Mouse (Mus musculus) splenic B cell, adult 2 months (primary cell): ENCODE measurements around the gene Ryr1.
"Not testable (repeated sequence)": the region's sequence is repeated elsewhere in the genome, so short reads cannot be mapped to it uniquely, and the experiment has no call there.

Source experiments
- DNase-seq: peaks from one replicate; pipeline ENCODE4 v3.0.0-alpha.2; 2011; ENCODE audit warnings: low read depth, low spot score
- H3K27me3 ChIP-seq: 2 replicates; pipeline ENCODE4 v1.6.1; 2012; ENCODE audit warnings: mild to moderate bottlenecking, low read length, moderate library complexity, mixed read lengths; ENCODE audit not compliant: control insufficient read depth, poor library complexity, insufficient read depth, severe bottlenecking
- H3K36me3 ChIP-seq: 2 replicates; pipeline ENCODE4 v1.6.1; 2012; ENCODE audit warnings: mild to moderate bottlenecking, low read length, moderate library complexity, mixed read lengths; ENCODE audit not compliant: control insufficient read depth, poor library complexity, insufficient read depth, severe bottlenecking

Ryr1 gene

GRCm38 (mm10) chr7:29155838-29156782 is 31.1 kb upstream of the Ryr1 start, which contains the start of gene Fam98c:
Gene Fam98c, minus strand, starts transcription at chr7:29156234.
- H3K36me3 ChIP-seq, result no peaks in the 10 kb centered on the region
- peak; percentile 76 for DNase-seq
- no peaks in the 10 kb centered on the region; the same call in 1 of the 2 replicates for H3K27me3 ChIP-seq

- H3K36me3 ChIP-seq, result no peaks in the 10 kb centered on the region
- H3K27me3 ChIP-seq, result no peaks in the 10 kb centered on the region; the same call in 1 of the 2 replicates
- peak; percentile 90 for DNase-seq
Observed at GRCm38 (mm10) chr7:29155196-29155837, 30.3 kb upstream of the Ryr1 start.

GRCm38 (mm10) chr7:29154018-29154720 is 29.2 kb upstream of the Ryr1 start:
- Histone ChIP-seq H3K36me3 (no peaks in the 10 kb centered on the region), H3K27me3 (no peaks in the 10 kb centered on the region; the same call in 1 of the 2 replicates)
- DNase-seq, result peak; percentile 35

- no peaks in the 10 kb centered on the region for H3K36me3 ChIP-seq
- no peaks in the 10 kb centered on the region for H3K27me3 ChIP-seq
- no peak for DNase-seq
Observed at GRCm38 (mm10) chr7:29151486-29151885, 26.5 kb upstream of the Ryr1 start.

GRCm38 (mm10) chr7:29148771-29149170 is 23.8 kb upstream of the Ryr1 start:
- H3K36me3 ChIP-seq, result no peaks in the 10 kb centered on the region

GRCm38 (mm10) chr7:29146625-29147367 is 21.8 kb upstream of the Ryr1 start:
- no peaks in the 10 kb centered on the region for H3K27me3 ChIP-seq
- DNase-seq, result no peak
- no peaks in the 10 kb centered on the region for H3K36me3 ChIP-seq

More at GRCm38 (mm10) chr7:29148771-29149170, 23.8 kb upstream of the Ryr1 start:
- no peaks in the 10 kb centered on the region for H3K27me3 ChIP-seq
- DNase-seq, result no peak

GRCm38 (mm10) chr7:29144006-29144405 is 19.0 kb upstream of the Ryr1 start:
- DNase-seq, result no peak
- Histone ChIP-seq H3K36me3 (no peaks in the 10 kb centered on the region), H3K27me3 (no peaks in the 10 kb centered on the region)

GRCm38 (mm10) chr7:29141416-29141815 is 16.4 kb upstream of the Ryr1 start:
- Histone ChIP-seq H3K36me3 (no peaks in the 10 kb centered on the region), H3K27me3 (no peaks in the 10 kb centered on the region)
- DNase-seq, result peak; percentile 56

- H3K36me3 ChIP-seq, H3K27me3 ChIP-seq, DNase-seq: not testable (repeated sequence)
Observed at GRCm38 (mm10) chr7:29139237-29139636, 14.3 kb upstream of the Ryr1 start.

- H3K36me3 ChIP-seq, result no peaks in the 10 kb centered on the region
- no peaks in the 10 kb centered on the region for H3K27me3 ChIP-seq
- DNase-seq, result no peak
Observed at GRCm38 (mm10) chr7:29137429-29137828, 12.4 kb upstream of the Ryr1 start.

GRCm38 (mm10) chr7:29134693-29135386 is 9.9 kb upstream of the Ryr1 start, which contains the start of gene Rasgrp4:
Gene Rasgrp4, plus strand, starts transcription at chr7:29134851.
- H3K27me3 ChIP-seq, result no peaks in the 10 kb centered on the region
- DNase-seq, result peak; percentile 78
- no peaks in the 10 kb centered on the region for H3K36me3 ChIP-seq

- H3K27me3 ChIP-seq, result no peaks in the 10 kb centered on the region
- no peaks in the 10 kb centered on the region for H3K36me3 ChIP-seq
- DNase-seq, result no peak
Observed at GRCm38 (mm10) chr7:29134230-29134629, 9.3 kb upstream of the Ryr1 start.

GRCm38 (mm10) chr7:29128725-29129124 is 3.7 kb upstream of the Ryr1 start:
- Histone ChIP-seq H3K36me3 (no peaks in the 10 kb centered on the region), H3K27me3 (no peaks in the 10 kb centered on the region)
- peak; percentile 58 for DNase-seq
